Mouse (Mus musculus) liver, embryonic 15.5 days (tissue): ENCODE results near the gene Ppp1r13l. TPM values are rescaled to one million over a fixed set of nuclear protein-coding genes. Genes with fewer than 3 reads are reported as not detected.
A peak's percentile ranks its signal among the peaks of the same experiment; 100 is the strongest.

Source experiments
- ATAC-seq: fragments of 200-750 bp; cut with Nextera tagmentation; 2 replicates; pipeline ENCODE4 v1.8.0; 2017; ENCODE audit warnings: moderate number of reproducible peaks, mild to moderate bottlenecking, moderate library complexity; ENCODE audit not compliant: insufficient read depth
- H3K27ac ChIP-seq: fragments of 300-500 bp; sonication (generic); replicated peaks from 2 replicates; pipeline ENCODE4 v1.5.1; 2015; ENCODE audit warnings: mild to moderate bottlenecking, inconsistent platforms
- H3K27me3 ChIP-seq: fragments of 300-500 bp; sonication (generic); 2 replicates; pipeline ENCODE4 v1.6.1; 2015; ENCODE audit warnings: mild to moderate bottlenecking, inconsistent platforms
- H3K36me3 ChIP-seq: fragments of 300-500 bp; sonication (generic); replicated peaks from 2 replicates; pipeline ENCODE4 v1.6.1; 2015; ENCODE audit warnings: moderate library complexity, mild to moderate bottlenecking, inconsistent platforms
- H3K4me1 ChIP-seq: fragments of 300-500 bp; sonication (generic); replicated peaks from 2 replicates; pipeline ENCODE4 v1.6.1; 2015; ENCODE audit warnings: inconsistent platforms
- H3K4me2 ChIP-seq: fragments of 300-500 bp; sonication (generic); 2 replicates; pipeline ENCODE4 v1.6.1; 2015; ENCODE audit warnings: moderate library complexity, mild to moderate bottlenecking, inconsistent platforms
- H3K4me3 ChIP-seq: fragments of 300-500 bp; sonication (generic); replicated peaks from 2 replicates; pipeline ENCODE4 v1.5.1; 2015; ENCODE audit warnings: mild to moderate bottlenecking, inconsistent platforms
- H3K9ac ChIP-seq: fragments of 300-500 bp; sonication (generic); 2 replicates; pipeline ENCODE4 v1.6.1; 2015; ENCODE audit warnings: moderate library complexity, mild to moderate bottlenecking, inconsistent platforms
- H3K9me3 ChIP-seq: fragments of 300-500 bp; sonication (generic); replicated peaks from 2 replicates; pipeline ENCODE4 v1.6.1; 2016; ENCODE audit warnings: inconsistent platforms
- WGBS: fragments of 180-500 bp; shearing (Covaris S2); methylation state at CpG from one replicate; pipeline ENCODE4 v1.1.7; 2015; ENCODE audit warnings: mixed read lengths; ENCODE audit not compliant: insufficient replicate concordance; 5-methylcytosine and 5-hydroxymethylcytosine counted together
- polyA plus RNA-seq: library from polyadenylated mRNA; unstranded; fragments of >200 nt; fragmentation: Nextera tagmentation; extraction: Ambion mirVana; gene quantifications from 2 replicates; pipeline ENCODE4 v1.2.1, GENCODE M21; 2015

Ppp1r13l gene
- polyA plus RNA-seq, result 0.94 and 1.5 TPM in 2 replicates

DNA sequence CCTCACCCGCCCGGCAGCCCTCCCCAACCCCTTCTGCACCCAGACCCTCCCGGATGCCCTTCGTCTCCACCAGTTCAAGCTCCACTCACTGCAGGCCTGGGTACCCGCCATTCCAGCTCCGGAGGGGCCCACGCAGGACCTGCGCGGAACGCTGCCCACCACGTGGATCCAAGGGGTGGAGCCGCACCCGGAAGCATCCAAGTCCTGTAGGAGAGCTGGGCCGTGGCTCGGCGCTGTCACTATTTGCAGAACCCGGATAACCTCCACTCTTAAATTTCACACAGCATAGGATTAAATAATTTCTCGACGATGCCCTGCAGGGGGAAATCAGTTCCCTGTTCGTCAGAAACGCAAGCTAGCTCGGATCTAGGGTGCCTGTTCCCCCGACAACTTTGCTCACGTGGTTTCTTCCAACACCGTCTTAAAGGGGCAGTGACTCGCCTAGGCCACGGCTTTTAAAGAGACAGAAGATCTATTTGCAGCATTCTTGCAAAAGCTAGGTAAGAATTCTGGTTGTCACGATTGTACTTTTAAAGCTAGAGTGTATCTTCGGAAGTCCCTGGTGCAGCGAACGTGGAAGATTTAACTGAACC lies at the start of gene Ppp1r13l, which contains the start of gene Cd3eap:
Gene Ppp1r13l (plus strand): TSS at position 451 of the 593 bp plus-strand sequence.
Gene Cd3eap (minus strand): TSS at position 185 of the 593 bp plus-strand sequence.
- Histone ChIP-seq H3K27me3 (0 out of 2 replicates have a peak, but pooled peaks cover 9% of the 10 kb centered on the region), H3K4me3 (peak within 1 kb of the TSS; percentile 71), H3K36me3 (peaks cover 28% of the 10 kb centered on the region), H3K9ac (peak within 1 kb of the TSS; percentile 61), H3K4me1 (peaks cover 66% of the 10 kb centered on the region), H3K4me2 (peak within 1 kb of the TSS; percentile 99), H3K9me3 (no peaks in the 10 kb centered on the region), H3K27ac (peak within 1 kb of the TSS; percentile 75)
- WGBS, result under 1% methylated on average over 31 of the region's 31 CpGs
- ATAC-seq, result peak; percentile 62

DNA sequence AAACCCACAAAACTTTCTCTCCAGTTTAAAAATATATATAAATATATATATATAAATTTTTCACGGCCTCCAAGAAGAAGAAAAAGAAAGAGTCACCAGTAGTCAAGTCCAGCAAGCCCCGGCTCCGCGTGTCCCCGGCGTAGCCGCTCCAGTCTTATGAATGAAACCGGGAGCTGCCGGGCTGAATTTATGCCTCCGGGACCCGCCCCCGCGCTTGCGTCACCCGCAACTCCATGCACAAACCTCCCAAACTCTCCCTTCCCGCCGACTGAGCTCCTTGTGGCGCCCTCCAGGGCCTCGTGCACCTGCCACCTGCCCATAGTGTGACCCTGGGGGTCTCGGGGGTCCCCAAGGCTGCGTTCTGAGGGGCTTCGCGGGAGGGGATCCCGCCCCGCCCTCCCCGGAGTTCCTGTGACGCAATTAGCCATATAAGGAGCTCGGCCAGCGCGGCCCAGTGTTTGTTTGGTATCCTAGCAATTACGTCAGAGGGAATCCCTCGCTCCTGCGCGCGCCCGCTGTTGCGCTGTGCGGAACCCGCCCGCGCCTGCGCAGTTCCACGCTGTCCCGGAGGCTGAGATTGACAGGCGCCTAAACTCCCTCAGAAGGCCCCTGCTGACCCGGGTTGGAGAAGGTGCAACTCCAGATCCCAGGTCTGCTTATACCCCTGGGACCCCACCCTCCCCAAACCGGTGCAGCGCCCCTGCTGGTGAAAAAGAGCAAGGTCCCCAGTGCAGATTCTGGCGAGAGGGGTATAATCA lies 49.5 kb upstream of the Ppp1r13l start, which contains the start of gene Fosb:
Gene Fosb (minus strand): TSS at position 168 of the 758 bp plus-strand sequence.
- Histone ChIP-seq H3K4me2 (peak within 1 kb of the TSS; percentile 90), H3K27ac (0 out of 2 replicates have a peak within 1 kb of the TSS, but pooled peaks have one; percentile 14), H3K9ac (peak within 1 kb of the TSS; percentile 47), H3K9me3 (no peaks in the 10 kb centered on the region), H3K4me3 (peak within 1 kb of the TSS; percentile 69), H3K4me1 (peaks cover 32% of the 10 kb centered on the region), H3K36me3 (no peaks in the 10 kb centered on the region), H3K27me3 (peaks cover 85% of the 10 kb centered on the region)
- WGBS, result under 1% methylated on average over 49 of the region's 49 CpGs
- peak; percentile 77 for ATAC-seq

DNA sequence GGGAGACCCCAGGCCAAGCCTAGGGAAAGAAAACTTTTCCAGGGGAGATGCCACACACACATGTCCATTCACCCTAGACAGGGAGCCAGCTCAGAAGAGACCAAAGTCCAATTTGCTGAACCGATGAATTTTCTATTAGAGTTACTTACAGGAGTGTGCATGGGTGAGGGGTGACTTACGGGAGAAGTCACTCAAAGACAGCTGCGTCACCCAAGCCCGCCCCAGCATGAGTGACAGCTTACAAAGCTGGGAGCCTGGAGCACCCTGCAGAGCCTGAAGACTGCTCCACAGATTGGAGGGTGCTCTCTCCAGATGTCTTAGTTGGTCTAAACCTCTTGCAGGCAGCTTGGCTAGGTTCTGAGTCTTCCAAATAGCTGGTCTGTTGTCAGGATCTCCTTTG lies 47.6 kb upstream of the Ppp1r13l start:
- Histone ChIP-seq H3K27me3 (peaks cover 85% of the 10 kb centered on the region), H3K4me1 (peaks cover 32% of the 10 kb centered on the region), H3K27ac (no peak overlapping the region), H3K4me3 (no peak overlapping the region), H3K36me3 (no peaks in the 10 kb centered on the region), H3K9me3 (no peaks in the 10 kb centered on the region), H3K9ac (no peak overlapping the region), H3K4me2 (no peak overlapping the region)
- ATAC-seq, result no peak
- WGBS, result 26% methylated on average over 4 of the region's 4 CpGs

- no peaks in the 10 kb centered on the region for H3K9me3 ChIP-seq
- no peak overlapping the region for H3K4me3 ChIP-seq
- 36% methylated on average over 5 of the region's 5 CpGs for WGBS
- no peaks in the 10 kb centered on the region for H3K36me3 ChIP-seq
- peaks cover 87% of the 10 kb centered on the region for H3K27me3 ChIP-seq
- no peak for ATAC-seq
- H3K4me2 ChIP-seq, result no peak overlapping the region
- H3K9ac ChIP-seq, result no peak overlapping the region
- H3K4me1 ChIP-seq, result peaks cover 17% of the 10 kb centered on the region
- H3K27ac ChIP-seq, result no peak overlapping the region
Observed at GRCm38 (mm10) chr7:19314033-19314432, 45.5 kb upstream of the Ppp1r13l start.

DNA sequence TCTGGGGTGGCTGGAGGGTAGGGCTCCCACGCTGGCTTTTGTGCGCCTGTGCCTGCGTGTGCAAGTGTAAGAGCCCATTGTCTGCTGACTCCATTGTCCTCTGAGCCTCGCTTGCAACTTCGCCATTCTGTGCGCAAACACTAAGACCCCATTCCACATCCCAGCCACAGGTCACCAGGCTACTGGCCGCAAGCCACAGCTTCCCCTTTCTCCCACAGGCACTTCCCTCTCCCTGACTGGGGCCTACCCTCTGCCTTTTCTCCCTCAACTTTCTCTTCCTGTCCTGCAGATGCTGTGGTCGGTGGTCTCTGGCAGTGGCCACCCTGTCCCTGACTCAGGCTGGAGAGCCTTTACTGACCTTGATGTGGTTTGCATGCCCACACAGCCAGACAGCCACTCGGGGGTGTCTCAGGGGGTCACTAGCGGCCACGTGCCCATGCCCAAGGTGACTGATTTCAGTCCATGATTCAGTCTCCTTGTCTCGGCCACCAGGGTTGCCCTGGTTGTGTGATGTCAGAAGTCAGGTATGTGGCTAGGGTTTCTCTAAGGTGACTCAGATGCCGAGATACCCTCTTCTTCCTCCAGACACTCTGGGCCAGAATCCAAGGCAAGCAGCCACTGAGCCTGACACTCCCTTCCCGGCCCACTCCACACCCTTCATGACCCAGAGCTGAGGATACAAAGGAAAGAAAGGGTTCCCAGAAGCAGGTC lies 42.9 kb upstream of the Ppp1r13l start:
- WGBS, result 13% methylated on average over 14 of the region's 14 CpGs
- H3K4me2 ChIP-seq, result 0 out of 2 replicates have a peak overlapping the region, but pooled peaks have one; percentile 1
- no peak overlapping the region for H3K27ac ChIP-seq
- H3K4me1 ChIP-seq, result peaks cover 17% of the 10 kb centered on the region
- no peak for ATAC-seq
- H3K9me3 ChIP-seq, result no peaks in the 10 kb centered on the region
- no peak overlapping the region for H3K4me3 ChIP-seq
- H3K9ac ChIP-seq, result no peak overlapping the region
- H3K36me3 ChIP-seq, result no peaks in the 10 kb centered on the region
- H3K27me3 ChIP-seq, result peaks cover 93% of the 10 kb centered on the region

GRCm38 (mm10) chr7:19318201-19318600 lies 41.3 kb upstream of the Ppp1r13l start:
- H3K27me3 ChIP-seq, result peaks cover 97% of the 10 kb centered on the region
- no peak overlapping the region for H3K27ac ChIP-seq
- no peak overlapping the region for H3K9ac ChIP-seq
- no peak overlapping the region for H3K4me3 ChIP-seq
- 52% methylated on average over 2 of the region's 2 CpGs for WGBS
- H3K4me2 ChIP-seq, result no peak overlapping the region
- H3K9me3 ChIP-seq, result no peaks in the 10 kb centered on the region
- peaks cover 17% of the 10 kb centered on the region for H3K4me1 ChIP-seq
- H3K36me3 ChIP-seq, result no peaks in the 10 kb centered on the region
- no peak for ATAC-seq

GRCm38 (mm10) chr7:19318676-19319075 lies 40.9 kb upstream of the Ppp1r13l start:
- Histone ChIP-seq H3K27me3 (peaks cover 97% of the 10 kb centered on the region), H3K27ac (no peak overlapping the region), H3K9ac (no peak overlapping the region), H3K36me3 (no peaks in the 10 kb centered on the region), H3K4me1 (peaks cover 17% of the 10 kb centered on the region), H3K4me3 (no peak overlapping the region), H3K4me2 (no peak overlapping the region), H3K9me3 (no peaks in the 10 kb centered on the region)
- 19% methylated on average over 7 of the region's 7 CpGs for WGBS
- no peak for ATAC-seq

DNA sequence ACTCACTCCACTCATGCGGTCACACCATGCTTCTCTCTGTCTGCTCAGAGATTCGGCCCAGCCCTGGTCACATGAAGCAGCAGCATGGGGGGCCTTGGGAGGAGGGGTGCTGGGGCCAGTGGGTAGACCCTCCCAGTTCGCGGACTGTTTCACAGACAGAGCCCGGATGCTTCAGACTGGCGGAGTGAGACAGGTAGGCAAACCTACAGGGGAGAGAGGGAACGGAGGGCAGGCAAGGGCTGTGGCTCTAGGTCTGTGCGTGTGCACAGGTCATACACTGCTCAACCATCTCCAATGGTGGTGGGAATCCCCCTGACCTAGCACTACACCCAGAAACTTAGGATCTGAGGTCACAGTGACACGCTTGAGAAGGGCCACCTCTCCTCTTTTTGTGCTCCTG lies 40.1 kb upstream of the Ppp1r13l start:
- peak; percentile 30; the same call in 1 of the 2 replicates for ATAC-seq
- 30% methylated on average over 9 of the region's 9 CpGs for WGBS
- H3K4me2 ChIP-seq, result peak overlapping the region; percentile 76
- H3K4me1 ChIP-seq, result peaks cover 17% of the 10 kb centered on the region
- H3K27ac ChIP-seq, result no peak overlapping the region
- H3K4me3 ChIP-seq, result peak overlapping the region; percentile 50
- H3K27me3 ChIP-seq, result peaks cover 97% of the 10 kb centered on the region
- H3K9ac ChIP-seq, result no peak overlapping the region
- H3K36me3 ChIP-seq, result no peaks in the 10 kb centered on the region
- H3K9me3 ChIP-seq, result no peaks in the 10 kb centered on the region

GRCm38 (mm10) chr7:19319906-19320305 lies 39.6 kb upstream of the Ppp1r13l start:
- WGBS, result 0% methylated on average over 41 of the region's 41 CpGs

GRCm38 (mm10) chr7:19320637-19321036 lies 38.9 kb upstream of the Ppp1r13l start:
- no peak overlapping the region for H3K9ac ChIP-seq
- no peaks in the 10 kb centered on the region for H3K36me3 ChIP-seq
- peaks cover 93% of the 10 kb centered on the region for H3K27me3 ChIP-seq
- no peak overlapping the region for H3K27ac ChIP-seq
- peaks cover 22% of the 10 kb centered on the region for H3K4me1 ChIP-seq
- H3K4me3 ChIP-seq, result no peak overlapping the region
- ATAC-seq, result no peak
- WGBS, result 28% methylated on average over 7 of the region's 7 CpGs
- H3K9me3 ChIP-seq, result no peaks in the 10 kb centered on the region
- H3K4me2 ChIP-seq, result peak overlapping the region; percentile 76; the same call in 1 of the 2 replicates

More at GRCm38 (mm10) chr7:19319906-19320305, 39.6 kb upstream of the Ppp1r13l start:
- Histone ChIP-seq H3K4me2 (peak overlapping the region; percentile 76), H3K4me1 (peaks cover 17% of the 10 kb centered on the region), H3K4me3 (peak overlapping the region; percentile 50), H3K27ac (no peak overlapping the region), H3K9ac (no peak overlapping the region), H3K27me3 (peaks cover 96% of the 10 kb centered on the region), H3K36me3 (no peaks in the 10 kb centered on the region), H3K9me3 (no peaks in the 10 kb centered on the region)
- ATAC-seq, result peak; percentile 70

GRCm38 (mm10) chr7:19321464-19321863 lies 38.1 kb upstream of the Ppp1r13l start:
- WGBS, result 49% methylated on average over 5 of the region's 5 CpGs
- Histone ChIP-seq H3K9ac (no peak overlapping the region), H3K27ac (no peak overlapping the region), H3K27me3 (peaks cover 87% of the 10 kb centered on the region), H3K36me3 (no peaks in the 10 kb centered on the region), H3K4me3 (no peak overlapping the region), H3K4me2 (no peak overlapping the region), H3K9me3 (no peaks in the 10 kb centered on the region), H3K4me1 (peaks cover 30% of the 10 kb centered on the region)
- ATAC-seq, result no peak
